In genomic region chr12:85339243-85339729, GRCm38 (mm10) we compare ENCODE assay signal across 8 mouse cellular contexts. TPM values are rescaled to one million over a fixed set of nuclear protein-coding genes. Genes with fewer than 3 reads are reported as not detected.
DNase-seq lines count a peak whose midpoint lies in the region; ATAC-seq lines count a peak whose summit lies in the region.

Nek9 (minus strand) TSS chr12:85339362.

- peaks cover 15% of the 10 kb centered on the region for H3K36me3 ChIP-seq in hindbrain, embryonic 15.5 days

- H3K27ac ChIP-seq in hindbrain, embryonic 15.5 days (replicated peaks), result peak within 1 kb of the TSS; percentile 86

- H3K4me1 ChIP-seq in hindbrain, embryonic 15.5 days (replicated peaks), result peaks cover 16% of the 10 kb centered on the region

- no peaks in the 10 kb centered on the region for H3K27me3 ChIP-seq in hindbrain, embryonic 15.5 days

- no peaks in the 10 kb centered on the region for H3K9me3 ChIP-seq in hindbrain, embryonic 15.5 days

- WGBS in hindbrain, embryonic 15.5 days, result under 1% methylated on average over 36 of the region's 36 CpGs

- H3K4me2 ChIP-seq in hindbrain, embryonic 15.5 days, result peak within 1 kb of the TSS; percentile 87

- peak within 1 kb of the TSS; percentile 89 for H3K9ac ChIP-seq in hindbrain, embryonic 15.5 days

- peak; percentile 91 for DNase-seq in T-cell, adult 2 months (ENCODE audit: low spot score)
- DNase-seq in cerebellum, postnatal 36 days, result peak; percentile 95 to 96
- DNase-seq in frontal cortex, postnatal 36 days (ENCODE audit: low spot score in 2 of 2), result peak; percentile 93 to 94
- peak; percentile 85 for DNase-seq in left cerebral cortex, adult 11 months (ENCODE audit: low spot score)
- DNase-seq in lung, postnatal 4 days, result peak; percentile 94 to 95
- peak; percentile 95 for DNase-seq in retina, postnatal 7 days (ENCODE audit: low read depth, low spot score)
- DNase-seq in urinary bladder, adult 2 months (ENCODE audit: low spot score), result peak; percentile 95

- peak within 1 kb of the TSS; percentile 91 for H3K4me3 ChIP-seq in hindbrain, embryonic 15.5 days

- ATAC-seq in hindbrain, embryonic 15.5 days (ENCODE audit: low FRiP score, low read depth), result peak; percentile 93

RNA-seq across cellular contexts. Expression of gene Nek9, which starts in this region (rescaled TPM):
- 12.4 TPM in 2 replicates for polyA plus RNA-seq in hindbrain, embryonic 15.5 days (2015; fragmentation: Nextera tagmentation; extraction: Ambion mirVana)
- polyA plus RNA-seq in urinary bladder, adult 2 months (2012; rRNA removed), result 54.2 and 64.1 TPM in 2 replicates

Comparison
In these comparisons a context has a peak if more than half of its experiments do, and no peak if none do; other contexts are left out.
1. Peak in every context shown above with its lines: DNase-seq, ATAC-seq, H3K4me3 ChIP-seq and H3K27ac ChIP-seq.